ENCODE assay signal across 33 mouse cellular contexts in the genomic region with DNA sequence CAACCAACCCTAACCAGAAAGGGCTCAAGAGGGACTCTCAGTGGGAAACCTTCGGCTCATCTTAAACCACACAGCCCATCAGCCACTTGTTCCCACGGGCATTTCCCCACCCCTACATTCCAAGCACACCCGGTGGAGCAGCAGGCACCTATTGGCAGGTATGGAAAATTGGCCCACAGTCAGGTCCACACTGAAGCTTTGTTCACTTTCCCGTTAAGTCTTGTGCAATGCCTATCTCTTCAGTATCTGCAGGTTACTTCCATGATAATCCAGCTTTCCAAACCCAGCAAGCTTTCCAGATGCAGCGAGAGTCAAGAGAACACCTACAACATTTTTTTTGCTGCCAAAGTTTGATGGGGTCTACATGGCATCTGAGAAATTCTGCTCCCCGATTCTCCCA. TPM values are rescaled to one million over a fixed set of nuclear protein-coding genes. Genes with fewer than 3 reads are reported as not detected.
"Had no signal": no experiment of that assay in that cellular context is flagged by ENCODE, and none has a peak within 500 bp of the region (broad histone marks: within the 10 kb centered on the region; RNA-seq: fewer than 3 reads in every experiment).

No protein-coding gene starts in this region.

- H3K4me1 ChIP-seq: limb, embryonic 10.5 days; limb, embryonic 12.5 days; limb, embryonic 13.5 days; liver, embryonic 15.5 days; midbrain, embryonic 10.5 days; midbrain, embryonic 12.5 days; midbrain, embryonic 13.5 days; midbrain, embryonic 15.5 days; neural tube, embryonic 12.5 days had no signal

- H3K4me3 ChIP-seq: left cerebral cortex, adult 2 months; limb, embryonic 10.5 days; limb, embryonic 12.5 days; limb, embryonic 13.5 days; limb, embryonic 15.5 days; liver, embryonic 12.5 days; liver, embryonic 13.5 days; liver, embryonic 15.5 days; lung, embryonic 15.5 days; megakaryocyte, embryonic 14.5 days; midbrain, embryonic 10.5 days; midbrain, embryonic 12.5 days; midbrain, embryonic 13.5 days; midbrain, embryonic 15.5 days; myocyte; neural tube, embryonic 12.5 days had no signal

- H3K4me2 ChIP-seq: limb, embryonic 12.5 days; limb, embryonic 13.5 days; limb, embryonic 15.5 days; liver, embryonic 12.5 days; liver, embryonic 13.5 days; liver, embryonic 15.5 days; lung, embryonic 14.5 days; lung, embryonic 15.5 days; midbrain, embryonic 11.5 days; midbrain, embryonic 12.5 days; midbrain, embryonic 13.5 days; midbrain, embryonic 15.5 days; neural tube, embryonic 12.5 days had no signal

- H3K27me3 ChIP-seq: limb, embryonic 12.5 days; limb, embryonic 13.5 days; limb, embryonic 15.5 days; liver, embryonic 12.5 days; liver, embryonic 13.5 days; liver, embryonic 15.5 days; lung, embryonic 15.5 days; midbrain, embryonic 12.5 days; midbrain, embryonic 13.5 days; midbrain, embryonic 15.5 days; neural tube, embryonic 12.5 days had no signal

- ATAC-seq: liver, embryonic 12.5 days; liver, postnatal 0 days; lung, postnatal 0 days; midbrain, embryonic 13.5 days; midbrain, embryonic 15.5 days; midbrain, embryonic 16.5 days had no signal

- H3K9me3 ChIP-seq: limb, embryonic 10.5 days; limb, embryonic 12.5 days; limb, embryonic 13.5 days; limb, embryonic 15.5 days; liver, embryonic 12.5 days; liver, embryonic 13.5 days; liver, embryonic 15.5 days; lung, embryonic 15.5 days; midbrain, embryonic 10.5 days; midbrain, embryonic 12.5 days; midbrain, embryonic 13.5 days; midbrain, embryonic 15.5 days; neural tube, embryonic 12.5 days had no signal

- H3K27ac ChIP-seq: left cerebral cortex, adult 2 months; limb, embryonic 10.5 days; limb, embryonic 12.5 days; limb, embryonic 13.5 days; limb, embryonic 15.5 days; liver, embryonic 12.5 days; liver, embryonic 13.5 days; liver, embryonic 14.5 days; liver, embryonic 15.5 days; lung, embryonic 15.5 days; macrophage; midbrain, embryonic 10.5 days; midbrain, embryonic 12.5 days; midbrain, embryonic 13.5 days; midbrain, embryonic 15.5 days; neural tube, embryonic 12.5 days had no signal

- H3K36me3 ChIP-seq: limb, embryonic 10.5 days; limb, embryonic 12.5 days; limb, embryonic 13.5 days; limb, embryonic 15.5 days; liver, embryonic 13.5 days; liver, embryonic 15.5 days; midbrain, embryonic 10.5 days; midbrain, embryonic 12.5 days; midbrain, embryonic 13.5 days; midbrain, embryonic 15.5 days; neural tube, embryonic 12.5 days had no signal

- H3K9ac ChIP-seq: limb, embryonic 12.5 days; limb, embryonic 13.5 days; limb, embryonic 15.5 days; liver, embryonic 12.5 days; liver, embryonic 13.5 days; liver, embryonic 14.5 days; liver, embryonic 15.5 days; liver, postnatal 0 days; lung, embryonic 14.5 days; lung, embryonic 15.5 days; midbrain, embryonic 12.5 days; midbrain, embryonic 13.5 days; midbrain, embryonic 15.5 days; neural tube, embryonic 12.5 days had no signal

- DNase-seq: left cerebral cortex, postnatal 4 days; liver; liver, embryonic 13.5 days; liver, postnatal 0 days; lung, adult 18-20 months; lung, adult 2 months; lung, embryonic 14.5 days; lung, postnatal 10 days; lung, postnatal 36 days; lung, postnatal 4 days; midbrain, embryonic 14.5 days had no signal

RNA-seq across cellular contexts. Expression of a gene that starts 15.2 kb away (rescaled TPM):
- total RNA-seq: megakaryocyte-erythroid progenitor cell, adult 5-6 weeks; monocyte, adult 5-6 weeks had no signal
- polyA plus RNA-seq: macrophage, myocyte had no signal
